Mouse (Mus musculus): ENCODE results near the gene Lrfn2. TPM values are rescaled to one million over a fixed set of nuclear protein-coding genes. Genes with fewer than 3 reads are reported as not detected.
A peak's percentile ranks its signal among the peaks of the same experiment; 100 is the strongest.

The Lrfn2 gene
- polyA plus RNA-seq, 1 experiment from 2014 or later, result 0.08 TPM

DNA sequence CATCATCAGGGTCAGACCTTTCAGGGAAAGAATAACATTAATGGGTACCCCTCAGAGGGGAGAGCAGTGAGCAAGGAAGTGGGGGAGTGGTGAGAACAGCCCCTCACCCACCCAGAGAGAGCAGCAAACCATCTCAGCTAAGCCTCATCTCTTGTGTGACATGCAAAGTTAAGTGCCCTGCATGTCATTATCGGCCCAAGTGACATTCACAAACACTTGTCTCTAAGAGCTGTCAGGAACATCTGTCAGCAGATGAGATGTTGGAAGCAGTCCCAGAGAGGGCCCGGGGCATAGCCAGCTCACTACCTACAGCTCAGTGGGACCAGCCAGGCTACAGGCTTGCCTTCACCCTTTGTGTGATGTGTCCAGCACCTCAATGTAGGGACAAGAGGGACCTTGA is 146.0 kb downstream of the Lrfn2 start:
- no peak overlapping the region for H3K4me2 ChIP-seq (ENCODE audit: low read depth, low read length)
- H3K27ac ChIP-seq (ENCODE audit: low read length), result no peak overlapping the region
- H3K36me3 ChIP-seq (ENCODE audit: control insufficient read depth, insufficient read depth), result no peaks in the 10 kb centered on the region
- WGBS, result 9% methylated on average over 2 of the region's 2 CpGs
- H3K27me3 ChIP-seq (ENCODE audit: control insufficient read depth, insufficient read depth, low read length), result peaks cover 60% of the 10 kb centered on the region
- no peak overlapping the region for H3K9ac ChIP-seq (ENCODE audit: low read length)
- H3K4me3 ChIP-seq (ENCODE audit: low read length), result no peak overlapping the region
- ATAC-seq (replicated peaks; ENCODE audit: extremely low read depth, insufficient read depth, low FRiP score), result no peak
- peaks cover 4% of the 10 kb centered on the region; the same call in 1 of the 2 replicates for H3K9me3 ChIP-seq (replicated peaks; ENCODE audit: control insufficient read depth, low read length)
- H3K4me1 ChIP-seq (ENCODE audit: control insufficient read depth, insufficient read depth, low read length), result no peaks in the 10 kb centered on the region

DNA sequence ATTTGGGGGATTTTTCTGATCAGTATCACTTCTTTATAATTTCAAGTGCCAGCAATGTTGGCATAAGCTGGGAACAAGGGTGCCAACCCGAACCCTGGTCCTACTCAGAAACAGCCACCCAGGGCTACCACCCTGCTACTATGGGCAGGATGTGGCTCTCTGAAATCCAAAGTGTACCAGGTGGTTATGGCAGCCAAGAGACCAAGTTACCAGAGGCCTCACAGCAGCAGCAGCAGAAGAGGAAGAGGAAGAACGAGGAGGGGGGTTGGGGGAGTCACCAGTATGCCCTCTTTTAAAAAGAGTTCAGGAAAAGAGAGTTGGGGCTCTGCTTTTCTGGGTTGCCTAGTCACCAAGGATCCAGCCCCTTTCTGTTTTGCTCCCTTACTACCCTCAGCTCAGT is 147.5 kb downstream of the Lrfn2 start:
- no peaks in the 10 kb centered on the region for H3K4me1 ChIP-seq (ENCODE audit: control insufficient read depth, insufficient read depth, low read length)
- H3K27ac ChIP-seq (ENCODE audit: low read length), result no peak overlapping the region
- H3K9ac ChIP-seq (ENCODE audit: low read length), result no peak overlapping the region
- H3K27me3 ChIP-seq (ENCODE audit: control insufficient read depth, insufficient read depth, low read length), result peaks cover 59% of the 10 kb centered on the region
- ATAC-seq (replicated peaks; ENCODE audit: extremely low read depth, insufficient read depth, low FRiP score), result no peak
- no peaks in the 10 kb centered on the region for H3K36me3 ChIP-seq (ENCODE audit: control insufficient read depth, insufficient read depth)
- 60% methylated on average over 2 of the region's 2 CpGs for WGBS
- no peaks in the 10 kb centered on the region for H3K9me3 ChIP-seq (replicated peaks; ENCODE audit: control insufficient read depth, low read length)
- no peak overlapping the region for H3K4me2 ChIP-seq (ENCODE audit: low read depth, low read length)
- H3K4me3 ChIP-seq (ENCODE audit: low read length), result no peak overlapping the region

GRCm38 (mm10) chr17:49083594-49084380 is 151.6 kb downstream of the Lrfn2 start:
- Histone ChIP-seq H3K27ac (ENCODE audit: low read length) (no peak overlapping the region), H3K9ac (ENCODE audit: low read length) (no peak overlapping the region), H3K4me1 (ENCODE audit: control insufficient read depth, insufficient read depth, low read length) (no peaks in the 10 kb centered on the region), H3K27me3 (ENCODE audit: control insufficient read depth, insufficient read depth, low read length) (peaks cover 69% of the 10 kb centered on the region), H3K36me3 (ENCODE audit: control insufficient read depth, insufficient read depth) (no peaks in the 10 kb centered on the region), H3K4me2 (ENCODE audit: low read depth, low read length) (no peak overlapping the region), H3K9me3 (replicated peaks; ENCODE audit: control insufficient read depth, low read length) (no peaks in the 10 kb centered on the region), H3K4me3 (ENCODE audit: low read length) (no peak overlapping the region)
- ATAC-seq (replicated peaks; ENCODE audit: extremely low read depth, insufficient read depth, low FRiP score), result 0 out of 2 replicates have a peak, but pooled peaks have one; percentile 23
- 59% methylated on average over 9 of the region's 9 CpGs for WGBS

GRCm38 (mm10) chr17:49085111-49085510 is 152.9 kb downstream of the Lrfn2 start:
- Histone ChIP-seq H3K9ac (ENCODE audit: low read length) (no peak overlapping the region), H3K4me3 (ENCODE audit: low read length) (no peak overlapping the region), H3K4me1 (ENCODE audit: control insufficient read depth, insufficient read depth, low read length) (no peaks in the 10 kb centered on the region), H3K27me3 (ENCODE audit: control insufficient read depth, insufficient read depth, low read length) (peaks cover 64% of the 10 kb centered on the region), H3K27ac (ENCODE audit: low read length) (no peak overlapping the region), H3K4me2 (ENCODE audit: low read depth, low read length) (no peak overlapping the region), H3K9me3 (replicated peaks; ENCODE audit: control insufficient read depth, low read length) (no peaks in the 10 kb centered on the region), H3K36me3 (ENCODE audit: control insufficient read depth, insufficient read depth) (no peaks in the 10 kb centered on the region)
- WGBS, result 88% methylated on average over 4 of the region's 4 CpGs
- ATAC-seq (replicated peaks; ENCODE audit: extremely low read depth, insufficient read depth, low FRiP score), result no peak

- WGBS, result 70% methylated on average over 16 of the region's 16 CpGs
- no peak overlapping the region for H3K27ac ChIP-seq (ENCODE audit: low read length)
- H3K27me3 ChIP-seq (ENCODE audit: control insufficient read depth, insufficient read depth, low read length), result peaks cover 17% of the 10 kb centered on the region
- H3K4me3 ChIP-seq (ENCODE audit: low read length), result no peak overlapping the region
- ATAC-seq (replicated peaks; ENCODE audit: extremely low read depth, insufficient read depth, low FRiP score), result no peak
- H3K9ac ChIP-seq (ENCODE audit: low read length), result no peak overlapping the region
- no peaks in the 10 kb centered on the region for H3K9me3 ChIP-seq (replicated peaks; ENCODE audit: control insufficient read depth, low read length)
- H3K36me3 ChIP-seq (ENCODE audit: control insufficient read depth, insufficient read depth), result no peaks in the 10 kb centered on the region
- no peak overlapping the region for H3K4me2 ChIP-seq (ENCODE audit: low read depth, low read length)
- no peaks in the 10 kb centered on the region for H3K4me1 ChIP-seq (ENCODE audit: control insufficient read depth, insufficient read depth, low read length)
Measured at GRCm38 (mm10) chr17:49096781-49097544, 164.8 kb downstream of the Lrfn2 start.

DNA sequence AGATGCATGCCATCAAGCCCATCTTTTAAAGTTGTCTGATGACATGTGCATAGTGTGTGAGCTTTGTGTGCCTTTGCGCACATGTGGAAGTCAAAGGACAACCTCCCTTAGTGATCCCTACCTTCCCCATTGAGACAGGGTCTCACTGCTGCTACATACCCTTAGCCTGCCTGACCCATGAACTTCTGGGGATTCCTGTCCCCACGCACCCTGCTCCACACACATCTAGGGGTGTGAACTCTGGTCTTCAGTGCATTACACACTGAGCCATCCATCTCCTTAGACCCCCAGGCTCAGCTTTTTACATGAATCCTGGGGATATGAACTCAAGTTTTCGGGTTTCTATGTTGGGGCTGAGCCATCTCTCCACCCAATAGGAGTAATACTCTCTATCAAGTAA is 179.2 kb downstream of the Lrfn2 start:
- H3K27me3 ChIP-seq (ENCODE audit: control insufficient read depth, insufficient read depth, low read length), result no peaks in the 10 kb centered on the region
- H3K36me3 ChIP-seq (ENCODE audit: control insufficient read depth, insufficient read depth), result no peaks in the 10 kb centered on the region
- H3K4me2 ChIP-seq (ENCODE audit: low read depth, low read length), result no peak overlapping the region
- no peak overlapping the region for H3K27ac ChIP-seq (ENCODE audit: low read length)
- no peaks in the 10 kb centered on the region; the same call in 1 of the 2 replicates for H3K9me3 ChIP-seq (replicated peaks; ENCODE audit: control insufficient read depth, low read length)
- no peaks in the 10 kb centered on the region for H3K4me1 ChIP-seq (ENCODE audit: control insufficient read depth, insufficient read depth, low read length)
- ATAC-seq (replicated peaks; ENCODE audit: extremely low read depth, insufficient read depth, low FRiP score), result no peak
- WGBS, result 76% methylated on average over 3 of the region's 3 CpGs
- H3K4me3 ChIP-seq (ENCODE audit: low read length), result no peak overlapping the region
- H3K9ac ChIP-seq (ENCODE audit: low read length), result no peak overlapping the region

DNA sequence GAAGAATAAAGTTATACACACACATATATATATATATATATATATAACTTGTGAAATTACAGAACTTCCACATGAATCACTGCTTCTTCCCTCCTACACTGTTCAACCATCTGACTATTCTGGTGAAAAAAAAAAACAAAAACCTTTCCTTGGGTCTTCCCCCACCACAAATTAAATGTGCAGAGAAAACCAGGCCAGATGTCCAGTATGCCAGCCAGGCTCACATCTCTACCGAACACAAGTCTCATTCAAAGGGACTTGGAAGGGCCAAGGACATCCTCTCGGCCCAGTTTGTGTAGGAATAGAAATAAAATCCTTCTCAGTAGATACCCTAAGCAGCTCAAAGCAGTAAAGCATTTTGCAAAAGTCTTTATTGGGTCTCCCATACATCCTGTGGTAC is 179.7 kb downstream of the Lrfn2 start:
- no peaks in the 10 kb centered on the region for H3K36me3 ChIP-seq (ENCODE audit: control insufficient read depth, insufficient read depth)
- H3K9ac ChIP-seq (ENCODE audit: low read length), result no peak overlapping the region
- no peak overlapping the region for H3K27ac ChIP-seq (ENCODE audit: low read length)
- no peaks in the 10 kb centered on the region; the same call in 1 of the 2 replicates for H3K9me3 ChIP-seq (replicated peaks; ENCODE audit: control insufficient read depth, low read length)
- WGBS, result 81% methylated on average over 2 of the region's 2 CpGs
- ATAC-seq (replicated peaks; ENCODE audit: extremely low read depth, insufficient read depth, low FRiP score), result no peak
- H3K4me2 ChIP-seq (ENCODE audit: low read depth, low read length), result no peak overlapping the region
- no peaks in the 10 kb centered on the region for H3K4me1 ChIP-seq (ENCODE audit: control insufficient read depth, insufficient read depth, low read length)
- H3K4me3 ChIP-seq (ENCODE audit: low read length), result no peak overlapping the region
- no peaks in the 10 kb centered on the region for H3K27me3 ChIP-seq (ENCODE audit: control insufficient read depth, insufficient read depth, low read length)

GRCm38 (mm10) chr17:49113336-49113735 is 181.2 kb downstream of the Lrfn2 start:
- H3K4me1 ChIP-seq (ENCODE audit: control insufficient read depth, insufficient read depth, low read length), result no peaks in the 10 kb centered on the region
- no peaks in the 10 kb centered on the region for H3K36me3 ChIP-seq (ENCODE audit: control insufficient read depth, insufficient read depth)
- H3K27ac ChIP-seq (ENCODE audit: low read length), result no peak overlapping the region
- no peak for ATAC-seq (replicated peaks; ENCODE audit: extremely low read depth, insufficient read depth, low FRiP score)
- no peak overlapping the region for H3K9ac ChIP-seq (ENCODE audit: low read length)
- WGBS, result 29% methylated on average over 3 of the region's 3 CpGs
- H3K9me3 ChIP-seq (replicated peaks; ENCODE audit: control insufficient read depth, low read length), result no peaks in the 10 kb centered on the region; the same call in 1 of the 2 replicates
- no peak overlapping the region for H3K4me3 ChIP-seq (ENCODE audit: low read length)
- H3K4me2 ChIP-seq (ENCODE audit: low read depth, low read length), result no peak overlapping the region
- no peaks in the 10 kb centered on the region for H3K27me3 ChIP-seq (ENCODE audit: control insufficient read depth, insufficient read depth, low read length)

GRCm38 (mm10) chr17:49124166-49124565 is 192.0 kb downstream of the Lrfn2 start:
- no peaks in the 10 kb centered on the region for H3K27me3 ChIP-seq (ENCODE audit: control insufficient read depth, insufficient read depth, low read length)
- no peak overlapping the region for H3K4me2 ChIP-seq (ENCODE audit: low read depth, low read length)
- ATAC-seq (replicated peaks; ENCODE audit: extremely low read depth, insufficient read depth, low FRiP score), result no peak
- H3K9me3 ChIP-seq (replicated peaks; ENCODE audit: control insufficient read depth, low read length), result no peaks in the 10 kb centered on the region
- no peak overlapping the region for H3K27ac ChIP-seq (ENCODE audit: low read length)
- H3K9ac ChIP-seq (ENCODE audit: low read length), result no peak overlapping the region
- 80% methylated on average over 1 of the region's 1 CpGs for WGBS
- H3K4me1 ChIP-seq (ENCODE audit: control insufficient read depth, insufficient read depth, low read length), result no peaks in the 10 kb centered on the region
- no peaks in the 10 kb centered on the region for H3K36me3 ChIP-seq (ENCODE audit: control insufficient read depth, insufficient read depth)
- no peak overlapping the region for H3K4me3 ChIP-seq (ENCODE audit: low read length)
